ENCODE assay signal across 16 mouse cellular contexts in the genomic region with DNA sequence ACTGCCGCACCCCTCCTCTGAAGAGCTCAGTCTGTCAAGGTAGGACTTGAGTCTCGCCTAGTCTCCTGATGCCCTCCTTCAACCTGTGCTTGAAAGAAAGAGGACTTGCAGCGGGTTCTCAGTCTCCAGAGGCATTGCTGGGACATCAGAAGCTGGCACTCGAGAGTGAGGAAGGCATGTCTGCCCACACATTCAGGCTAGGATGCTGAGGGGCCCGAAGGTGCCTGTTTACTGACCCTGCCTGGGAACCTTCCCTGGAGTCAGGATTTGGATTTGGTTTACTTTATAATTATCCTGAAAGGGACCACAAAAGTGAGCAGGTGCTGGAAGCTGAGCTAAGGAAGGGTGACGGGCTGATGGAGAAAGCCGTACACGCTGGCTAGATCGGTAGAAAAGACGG. TPM values are rescaled to one million over a fixed set of nuclear protein-coding genes. Genes with fewer than 3 reads are reported as not detected.
A peak's percentile ranks its signal among the peaks of the same experiment; 100 is the strongest.
DNase-seq lines count a peak whose midpoint lies in the region; ATAC-seq and TF ChIP-seq lines count a peak whose summit lies in the region.
"Had no signal": no experiment of that assay in that cellular context is flagged by ENCODE, and none has a peak within 500 bp of the region (broad histone marks: within the 10 kb centered on the region; RNA-seq: fewer than 3 reads in every experiment).

No protein-coding gene starts in this region.

- peaks cover 62% of the 10 kb centered on the region for H3K4me1 ChIP-seq in heart, embryonic 10.5 days
- peaks cover 57% of the 10 kb centered on the region for H3K4me1 ChIP-seq in embryonic facial prominence, embryonic 10.5 days
- peaks cover 68% of the 10 kb centered on the region for H3K4me1 ChIP-seq in limb, embryonic 13.5 days

- peak; percentile 61 for DNase-seq in heart, embryonic 10.5 days (ENCODE audit: low spot score)
- no peak for DNase-seq in heart, postnatal 10 days
- no peak for DNase-seq in layer of hippocampus, adult 2 months (ENCODE audit: low spot score in 2 of 2)
- DNase-seq in layer of hippocampus, adult 18-20 months (ENCODE audit: low spot score in 2 of 2): no peak
- no peak for DNase-seq in embryonic facial prominence, embryonic 10.5 days (ENCODE audit: low spot score)
- no peak for DNase-seq in spleen, postnatal 36 days (ENCODE audit: low spot score in 2 of 2)
- DNase-seq in cerebellum, adult 9-10 months: no peak
- DNase-seq: adrenal gland, adult 2 months; B cell, adult 2 months; cerebellum, adult 11 months; thymus, postnatal 4 days had no signal

- no peak for TF ChIP-seq CTCF in layer of hippocampus, adult 2 months (conservative IDR thresholded peaks at IDR 0.05)

- 87% methylated on average over 10 of the region's 10 CpGs for WGBS in heart, embryonic 10.5 days
- WGBS in embryonic facial prominence, embryonic 10.5 days: 82% methylated on average over 10 of the region's 10 CpGs
- 81% methylated on average over 10 of the region's 10 CpGs for WGBS in limb, embryonic 13.5 days

- no peaks in the 10 kb centered on the region for H3K36me3 ChIP-seq in heart, embryonic 10.5 days
- no peaks in the 10 kb centered on the region for H3K36me3 ChIP-seq in embryonic facial prominence, embryonic 10.5 days (replicated peaks)
- no peaks in the 10 kb centered on the region for H3K36me3 ChIP-seq in limb, embryonic 13.5 days

- H3K9ac ChIP-seq in limb, embryonic 13.5 days: peak overlapping the region; percentile 48; the same call in 1 of the 2 replicates

- no peaks in the 10 kb centered on the region for H3K9me3 ChIP-seq in heart, embryonic 10.5 days
- no peaks in the 10 kb centered on the region for H3K9me3 ChIP-seq in embryonic facial prominence, embryonic 10.5 days
- no peaks in the 10 kb centered on the region for H3K9me3 ChIP-seq in limb, embryonic 13.5 days

- ATAC-seq in limb, embryonic 13.5 days (ENCODE audit: low FRiP score, low read depth): no peak

- H3K4me2 ChIP-seq in limb, embryonic 13.5 days (replicated peaks): peak overlapping the region; percentile 23; the same call in 1 of the 2 replicates

- H3K27ac ChIP-seq in heart, embryonic 10.5 days: peak overlapping the region; percentile 69
- H3K27ac ChIP-seq in layer of hippocampus, adult 2 months: peak overlapping the region; percentile 68; the same call in 1 of the 2 replicates
- H3K27ac ChIP-seq in embryonic facial prominence, embryonic 10.5 days (replicated peaks): peak overlapping the region; percentile 42
- H3K27ac ChIP-seq in limb, embryonic 13.5 days: peak overlapping the region; percentile 40; the same call in 1 of the 2 replicates

- intact Hi-C loops in heart, postnatal 10 days (cut with DNase I): no loop called here

- no peaks in the 10 kb centered on the region for H3K27me3 ChIP-seq in heart, embryonic 10.5 days (ENCODE audit: insufficient read depth, poor library complexity, severe bottlenecking)
- H3K27me3 ChIP-seq in embryonic facial prominence, embryonic 10.5 days (replicated peaks; ENCODE audit: low read depth, poor library complexity, severe bottlenecking): no peaks in the 10 kb centered on the region
- H3K27me3 ChIP-seq in limb, embryonic 13.5 days: no peaks in the 10 kb centered on the region

- peak overlapping the region; percentile 12; the same call in 1 of the 2 replicates for H3K4me3 ChIP-seq in heart, embryonic 10.5 days
- H3K4me3 ChIP-seq in layer of hippocampus, adult 2 months: no peak overlapping the region
- peak overlapping the region; percentile 11; the same call in 1 of the 2 replicates for H3K4me3 ChIP-seq in embryonic facial prominence, embryonic 10.5 days
- peak overlapping the region; percentile 23; the same call in 1 of the 2 replicates for H3K4me3 ChIP-seq in limb, embryonic 13.5 days

RNA-seq across cellular contexts. Expression of a gene that starts 19.7 kb away (rescaled TPM):
- 9.9 and 11.2 TPM in 2 replicates for polyA plus RNA-seq in heart, embryonic 10.5 days (2016; fragmentation: Nextera tagmentation; extraction: Ambion mirVana)
- total RNA-seq in heart, postnatal 10 days (2021): 10 to 100 TPM; 42.9 to 61.4 TPM
- total RNA-seq in layer of hippocampus, adult 2 months (2021): 100 to 1,000 TPM; 117 to 120 TPM
- 100 to 1,000 TPM; 119 to 124 TPM for total RNA-seq in layer of hippocampus, adult 18-20 months (2021)
- polyA plus RNA-seq in embryonic facial prominence, embryonic 10.5 days (2016; fragmentation: Nextera tagmentation; extraction: Ambion mirVana): 9.5 and 10.9 TPM in 2 replicates
- 13.1 and 14.7 TPM in 2 replicates for polyA plus RNA-seq in limb, embryonic 13.5 days (2015; fragmentation: Nextera tagmentation; extraction: Ambion mirVana)

RNA-seq across cellular contexts. Expression of a gene that starts 27.4 kb away (rescaled TPM):
- not detected in 2 replicates for polyA plus RNA-seq in heart, embryonic 10.5 days (2016; fragmentation: Nextera tagmentation; extraction: Ambion mirVana)
- under 1 TPM in 1 of 2 experiments, not detected in 1; 0.62 TPM for total RNA-seq in heart, postnatal 10 days (2021)
- 1 to 10 TPM in 1 of 2 experiments, under 1 TPM in 1; 0.98 to 1.9 TPM for total RNA-seq in layer of hippocampus, adult 2 months (2021)
- total RNA-seq in layer of hippocampus, adult 18-20 months (2021): under 1 TPM; 0.54 to 0.81 TPM
- polyA plus RNA-seq in embryonic facial prominence, embryonic 10.5 days (2016; fragmentation: Nextera tagmentation; extraction: Ambion mirVana): 0.11 TPM in 1 of 2 replicates, not detected in the other
- not detected in 2 replicates for polyA plus RNA-seq in limb, embryonic 13.5 days (2015; fragmentation: Nextera tagmentation; extraction: Ambion mirVana)
- total RNA-seq: adrenal gland, adult 2 months; liver, adult 2 months; megakaryocyte-erythroid progenitor cell, adult 5-6 weeks; neutrophil, adult 5-6 weeks had no signal
- polyA plus RNA-seq: liver, adult 2 months had no signal

RNA-seq across cellular contexts. Expression of a gene that starts 40.3 kb away (rescaled TPM):
- polyA plus RNA-seq in heart, embryonic 10.5 days (2016; fragmentation: Nextera tagmentation; extraction: Ambion mirVana): 5.0 and 6.3 TPM in 2 replicates
- total RNA-seq in heart, postnatal 10 days (2021): 10 to 100 TPM; 42.3 to 42.6 TPM
- 10 to 100 TPM; 79.9 to 86.0 TPM for total RNA-seq in layer of hippocampus, adult 2 months (2021)
- 10 to 100 TPM; 83.3 to 89.9 TPM for total RNA-seq in layer of hippocampus, adult 18-20 months (2021)
- 6.9 and 9.2 TPM in 2 replicates for polyA plus RNA-seq in embryonic facial prominence, embryonic 10.5 days (2016; fragmentation: Nextera tagmentation; extraction: Ambion mirVana)
- 7.7 and 10.3 TPM in 2 replicates for polyA plus RNA-seq in limb, embryonic 13.5 days (2015; fragmentation: Nextera tagmentation; extraction: Ambion mirVana)

RNA-seq across cellular contexts. Expression of a gene that starts 52.9 kb away (rescaled TPM):
- 0.70 and 1.4 TPM in 2 replicates for polyA plus RNA-seq in heart, embryonic 10.5 days (2016; fragmentation: Nextera tagmentation; extraction: Ambion mirVana)
- total RNA-seq in heart, postnatal 10 days (2021): under 1 TPM; 0.45 to 0.60 TPM
- not detected for total RNA-seq in layer of hippocampus, adult 2 months (2021)
- not detected for total RNA-seq in layer of hippocampus, adult 18-20 months (2021)
- polyA plus RNA-seq in embryonic facial prominence, embryonic 10.5 days (2016; fragmentation: Nextera tagmentation; extraction: Ambion mirVana): 2.3 TPM in 2 replicates
- polyA plus RNA-seq in limb, embryonic 13.5 days (2015; fragmentation: Nextera tagmentation; extraction: Ambion mirVana): 3.0 and 4.2 TPM in 2 replicates
- total RNA-seq: layer of hippocampus, postnatal 14 days had no signal
